Comparison of ENCODE assay signal across 14 mouse cellular contexts in the genomic region with DNA sequence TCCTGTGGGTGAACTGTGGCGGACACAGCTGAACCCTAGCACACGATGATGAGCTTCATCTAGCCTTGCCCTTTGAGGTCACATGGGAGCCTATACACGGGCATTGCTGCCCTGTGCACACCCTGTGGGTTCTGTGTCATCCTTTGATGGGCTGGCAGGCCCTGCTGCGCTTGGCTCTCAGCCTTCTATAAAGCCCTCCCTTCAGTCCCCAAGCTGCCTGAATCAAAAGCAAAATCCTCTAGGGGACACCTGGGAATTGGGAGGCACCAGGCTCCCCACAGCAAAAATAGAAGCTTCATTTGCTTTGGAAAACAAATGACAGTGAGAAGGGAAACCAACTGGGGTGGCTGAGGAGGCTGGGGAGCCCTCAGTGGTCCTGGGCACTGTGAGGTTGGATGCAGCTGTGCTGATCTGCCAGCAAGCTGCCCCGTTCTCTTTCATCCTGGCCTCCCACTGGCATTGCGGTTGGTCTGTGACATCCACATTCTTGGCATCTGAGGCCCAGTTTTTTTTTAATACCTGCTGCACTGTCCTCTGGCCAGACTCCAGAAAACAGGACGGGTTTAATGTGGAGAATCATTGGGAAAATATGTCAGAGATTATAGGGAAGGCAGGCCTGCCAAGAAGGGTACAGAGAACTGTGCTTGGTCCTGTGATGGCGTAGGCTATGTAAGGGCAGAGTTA.
DNase-seq lines count a peak whose midpoint lies in the region; ATAC-seq and TF ChIP-seq lines count a peak whose summit lies in the region.
"Had no signal": no experiment of that assay in that cellular context is flagged by ENCODE, and none has a peak within 500 bp of the region (broad histone marks: within the 10 kb centered on the region; RNA-seq: fewer than 3 reads in every experiment).

No protein-coding gene starts in this region.

- peaks cover 35% of the 10 kb centered on the region for H3K4me1 ChIP-seq in midbrain, embryonic 15.5 days
- H3K4me1 ChIP-seq: heart, embryonic 15.5 days; liver, embryonic 12.5 days had no signal

- H3K9ac ChIP-seq in midbrain, embryonic 15.5 days = no peak overlapping the region
- H3K9ac ChIP-seq: heart, embryonic 15.5 days; liver, embryonic 12.5 days had no signal

- H3K9me3 ChIP-seq in midbrain, embryonic 15.5 days = no peaks in the 10 kb centered on the region
- H3K9me3 ChIP-seq: heart, embryonic 15.5 days had no signal

- no peaks in the 10 kb centered on the region for H3K27me3 ChIP-seq in midbrain, embryonic 15.5 days (replicated peaks)
- H3K27me3 ChIP-seq: heart, embryonic 15.5 days; liver, embryonic 12.5 days had no signal

- DNase-seq in adrenal gland, postnatal 36 days = peak; percentile 9 to 18
- DNase-seq in adrenal gland, postnatal 25 days = no peak
- no peak for DNase-seq in left cerebral cortex, adult 2 months (ENCODE audit: extremely low spot score in 1 of 2, low spot score in 2 of 2)
- DNase-seq in left cerebral cortex, adult 8-10 months (ENCODE audit: low spot score in 2 of 2) = no peak
- DNase-seq in cerebellum, postnatal 14 days = peak; percentile 62 to 67
- DNase-seq in thymus, postnatal 14 days = no peak
- no peak for DNase-seq in heart, adult 18-20 months
- DNase-seq: kidney, postnatal 25 days; lung, postnatal 10 days; right cerebral cortex, postnatal 25 days had no signal

- WGBS in midbrain, embryonic 15.5 days = 40% methylated on average over 8 of the region's 8 CpGs

- intact Hi-C loops in left cerebral cortex, adult 2 months (cut with DNase I) = no loop called here

- TF ChIP-seq CTCF in left cerebral cortex, adult 2 months (IDR thresholded peaks at IDR 0.05) = no peak

- no peak overlapping the region for H3K4me3 ChIP-seq in left cerebral cortex, adult 2 months
- no peak overlapping the region for H3K4me3 ChIP-seq in midbrain, embryonic 15.5 days
- H3K4me3 ChIP-seq: erythroblast, embryonic 14.5 days; heart, embryonic 15.5 days; liver, embryonic 12.5 days had no signal

- ATAC-seq in midbrain, embryonic 15.5 days (replicated peaks) = 0 out of 2 replicates have a peak, but pooled peaks have one; percentile 15
- ATAC-seq: liver, embryonic 12.5 days had no signal

- no peak overlapping the region for H3K4me2 ChIP-seq in midbrain, embryonic 15.5 days
- H3K4me2 ChIP-seq: heart, embryonic 15.5 days; liver, embryonic 12.5 days had no signal

- H3K36me3 ChIP-seq in midbrain, embryonic 15.5 days (replicated peaks) = no peaks in the 10 kb centered on the region
- H3K36me3 ChIP-seq: heart, embryonic 15.5 days; liver, embryonic 12.5 days had no signal

- H3K27ac ChIP-seq in left cerebral cortex, adult 2 months = peak overlapping the region; percentile 81
- peak overlapping the region; percentile 28; the same call in 1 of the 2 replicates for H3K27ac ChIP-seq in midbrain, embryonic 15.5 days
- H3K27ac ChIP-seq: heart, embryonic 15.5 days; liver, embryonic 12.5 days had no signal

Comparison
In these comparisons a context has a peak if more than half of its experiments do, and no peak if none do; other contexts are left out.
1. DNase-seq: peak in adrenal gland, postnatal 36 days (2 of 2) and cerebellum, postnatal 14 days (2 of 2); none in adrenal gland, postnatal 25 days (single experiment), left cerebral cortex, adult 2 months (0 of 2), left cerebral cortex, adult 8-10 months (0 of 2), thymus, postnatal 14 days (single experiment) and heart, adult 18-20 months (0 of 2).